8 mouse cellular contexts compared by ENCODE assay signal in the genomic region with DNA sequence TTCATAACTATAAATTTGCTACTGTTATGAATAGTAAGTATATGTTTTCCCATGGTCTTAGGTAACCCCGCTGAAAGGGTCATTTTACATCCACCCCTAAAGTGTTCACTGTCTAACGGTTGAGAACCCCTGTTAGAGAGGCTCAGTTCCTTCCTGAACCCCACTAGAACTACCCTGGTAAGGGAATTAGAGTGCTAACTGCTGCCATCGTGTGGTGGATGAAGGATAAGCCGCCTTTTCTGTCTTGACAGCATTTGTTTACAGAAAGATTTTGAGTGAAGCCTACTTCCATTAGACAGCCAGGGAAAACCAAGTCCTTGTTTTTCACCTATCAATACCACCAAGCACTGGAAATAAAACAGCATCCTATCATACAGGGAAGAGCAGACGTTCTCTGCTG.
A peak's percentile ranks its signal among the peaks of the same experiment; 100 is the strongest.
DNase-seq lines count a peak whose midpoint lies in the region; ATAC-seq and TF ChIP-seq lines count a peak whose summit lies in the region.

No protein-coding gene starts in this region.

- H3K4me2 ChIP-seq in kidney, postnatal 0 days (ENCODE audit: low read length), result no peak overlapping the region
- no peak overlapping the region for H3K4me2 ChIP-seq in kidney, embryonic 16.5 days (replicated peaks; ENCODE audit: low read depth, low read length)

- H3K9me3 ChIP-seq in kidney, postnatal 0 days (replicated peaks; ENCODE audit: low read length), result no peaks in the 10 kb centered on the region
- H3K9me3 ChIP-seq in kidney, embryonic 16.5 days (ENCODE audit: low read length), result no peaks in the 10 kb centered on the region

- no peak overlapping the region for H3K4me3 ChIP-seq in kidney, postnatal 0 days (replicated peaks; ENCODE audit: low read depth, low read length)
- no peak overlapping the region for H3K4me3 ChIP-seq in kidney, embryonic 16.5 days (ENCODE audit: low read length)

- ATAC-seq in kidney, postnatal 0 days (replicated peaks; ENCODE audit: low FRiP score, low read depth), result no peak
- no peak for ATAC-seq in kidney, embryonic 16.5 days (ENCODE audit: low FRiP score, low TSS enrichment)
- no peak for ATAC-seq in megakaryocyte-erythroid progenitor cell, adult 5-6 weeks (replicated peaks; ENCODE audit: low FRiP score, low TSS enrichment, poor library complexity, severe bottlenecking)

- H3K36me3 ChIP-seq in kidney, postnatal 0 days (ENCODE audit: insufficient read depth, low read length), result no peaks in the 10 kb centered on the region
- H3K36me3 ChIP-seq in kidney, embryonic 16.5 days (ENCODE audit: insufficient read depth, low read length), result no peaks in the 10 kb centered on the region

- no peaks in the 10 kb centered on the region for H3K27me3 ChIP-seq in kidney, postnatal 0 days (ENCODE audit: insufficient read depth, low read length)
- H3K27me3 ChIP-seq in kidney, embryonic 16.5 days (ENCODE audit: insufficient read depth, low read length), result no peaks in the 10 kb centered on the region

- TF ChIP-seq CTCF in kidney, postnatal 0 days (IDR thresholded peaks at IDR 0.05; ENCODE audit: low read depth), result peak; percentile 53

- H3K4me1 ChIP-seq in kidney, postnatal 0 days (replicated peaks; ENCODE audit: insufficient read depth, low read length), result no peaks in the 10 kb centered on the region
- H3K4me1 ChIP-seq in kidney, embryonic 16.5 days (ENCODE audit: insufficient read depth, low read length), result no peaks in the 10 kb centered on the region

- DNase-seq in adrenal gland, postnatal 36 days, result peak; percentile 1 to 2
- DNase-seq in adrenal gland, postnatal 4 days (ENCODE audit: low spot score in 2 of 2), result no peak
- DNase-seq in kidney, postnatal 0 days (ENCODE audit: low spot score), result peak; percentile 11
- DNase-seq in 416B (ENCODE audit: low read depth), result peak; percentile 35
- peak; percentile 61 for DNase-seq in embryo, embryonic 10.5 days (ENCODE audit: low spot score)
- DNase-seq in retina, postnatal 1 day, result peak; percentile 33

- H3K27ac ChIP-seq in kidney, postnatal 0 days, result no peak overlapping the region
- H3K27ac ChIP-seq in kidney, embryonic 16.5 days (ENCODE audit: low read length), result no peak overlapping the region

- WGBS in kidney, postnatal 0 days, result 18% methylated on average over 5 of the region's 5 CpGs
- WGBS in kidney, embryonic 16.5 days, result 18% methylated on average over 5 of the region's 5 CpGs

- H3K9ac ChIP-seq in kidney, postnatal 0 days (ENCODE audit: low read depth, low read length), result no peak overlapping the region
- no peak overlapping the region for H3K9ac ChIP-seq in kidney, embryonic 16.5 days (replicated peaks; ENCODE audit: low read length)

Comparison
In these comparisons a context has a peak if more than half of its experiments do, and no peak if none do; other contexts are left out.
1. DNase-seq: peak in adrenal gland, postnatal 36 days (2 of 2), kidney, postnatal 0 days (single experiment), 416B (single experiment), embryo, embryonic 10.5 days (single experiment) and retina, postnatal 1 day (single experiment); none in adrenal gland, postnatal 4 days (0 of 2).